Mouse (Mus musculus) left cerebral cortex, adult 18-20 months (tissue): ENCODE data around the gene Lrrc36. TPM values are rescaled to one million over a fixed set of nuclear protein-coding genes. Genes with fewer than 3 reads are reported as not detected.

Experiments used
- DNase-seq, 2 experiments: peaks; one replicate each; pipeline ENCODE4 v3.0.0; 2021 to 2022; ENCODE audit warnings: low spot score in 2 of 2, mixed read lengths in 1 of 2
- total RNA-seq, 2 experiments: library from RNA; stranded (reverse); gene quantifications; 2 replicates each; pipeline ENCODE4 v1.2.3; 2021

Lrrc36 gene
- total RNA-seq, 2 experiments from 2014 or later = 0.19 to 0.42 TPM

DNA sequence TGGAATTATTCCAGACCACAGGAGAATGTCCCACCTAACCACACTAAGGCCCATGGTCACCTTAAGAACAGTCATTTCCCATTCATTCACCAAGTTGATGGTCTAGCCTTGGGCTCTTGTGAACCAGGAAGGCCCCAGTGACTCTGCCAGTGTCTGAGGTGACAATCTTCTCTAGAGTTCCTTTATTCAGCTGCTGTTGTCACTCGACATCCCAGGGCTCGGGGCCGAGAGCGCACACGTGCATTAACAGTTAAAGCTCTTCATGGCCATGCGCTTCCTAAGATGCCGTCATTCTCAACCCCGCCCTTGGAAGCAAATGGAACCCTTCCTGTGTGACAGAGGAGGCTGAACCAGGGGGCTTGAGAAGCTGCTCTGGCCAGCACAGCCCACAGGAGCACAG, 68.8 kb downstream of the Lrrc36 start:
- DNase-seq = no peak

DNA sequence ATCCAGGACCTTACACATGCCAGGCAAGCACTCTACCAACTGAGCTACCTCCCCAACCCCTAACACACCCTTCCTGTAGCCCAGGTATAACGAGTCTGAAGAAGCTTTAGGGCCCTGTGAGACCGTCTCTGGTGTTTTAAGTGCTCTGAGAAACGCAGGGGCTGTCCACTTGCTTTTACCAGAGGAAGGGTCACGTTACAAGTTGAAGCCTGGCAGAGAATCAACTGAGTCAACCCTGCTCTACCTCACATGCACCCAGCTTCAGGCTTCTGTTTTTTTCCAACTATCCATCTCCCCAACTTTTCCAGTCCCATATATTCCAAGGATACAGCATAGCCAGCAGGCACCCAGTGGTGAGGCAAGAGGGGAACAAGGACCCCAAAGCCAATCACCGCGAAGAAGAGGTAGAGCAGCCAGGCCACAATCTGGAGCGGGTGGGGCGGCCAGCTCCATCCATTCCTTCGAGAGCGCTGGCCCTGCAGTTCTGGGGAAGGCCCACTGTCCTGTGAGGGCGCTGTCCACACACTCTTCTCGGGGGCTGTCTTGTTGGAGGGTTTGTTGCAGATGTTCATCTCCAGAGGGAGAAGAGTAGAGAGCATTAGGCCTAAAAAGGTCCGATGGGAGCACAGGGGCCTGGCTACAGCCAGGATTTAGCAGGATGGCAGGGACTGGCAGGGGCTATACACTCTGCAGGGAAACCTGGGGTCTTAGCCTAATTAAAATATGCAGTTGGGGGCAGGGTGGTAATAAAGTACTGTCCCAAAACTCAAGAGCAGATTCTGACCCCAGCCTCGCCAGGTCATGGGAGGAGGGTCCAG, 70.0 kb downstream of the Lrrc36 start:
- DNase-seq = no peak

DNA sequence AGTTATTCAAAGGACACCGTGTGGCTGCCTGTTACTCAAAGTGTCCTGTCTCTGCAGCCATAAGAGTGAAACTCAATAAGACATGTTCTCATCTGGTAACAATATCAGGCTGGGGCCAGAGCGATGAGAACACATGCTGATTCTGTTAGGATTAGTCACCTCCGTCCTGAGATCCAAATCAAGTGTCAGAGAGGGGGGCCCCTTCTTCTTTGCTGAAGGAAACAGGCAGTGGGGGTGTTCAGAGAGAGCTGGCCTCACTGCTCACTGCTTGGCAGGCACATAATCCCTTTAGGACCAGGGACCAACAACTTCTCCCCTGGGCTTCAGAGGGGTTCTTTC, 70.6 kb downstream of the Lrrc36 start:
- DNase-seq = no peak

DNA sequence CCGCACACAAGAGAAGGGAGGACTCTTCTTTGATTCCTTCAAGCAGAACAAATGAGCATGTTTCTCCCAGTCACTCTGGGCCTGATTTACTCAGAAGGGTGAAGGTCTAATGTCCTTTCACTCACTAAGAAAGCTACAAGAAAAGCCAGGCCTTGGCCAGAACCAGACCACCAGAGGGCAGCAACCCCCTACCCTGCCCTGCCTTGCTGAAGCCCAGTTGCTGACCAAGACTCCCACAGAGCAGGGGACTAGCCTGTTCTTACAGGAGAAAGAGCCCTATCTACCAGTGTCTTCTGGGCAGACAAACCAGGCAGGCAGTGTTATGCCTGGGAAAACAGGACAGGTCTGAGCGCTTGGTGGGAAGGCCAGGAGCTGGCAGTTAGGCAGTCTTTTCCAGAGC, 71.0 kb downstream of the Lrrc36 start:
- no peak for DNase-seq

DNA sequence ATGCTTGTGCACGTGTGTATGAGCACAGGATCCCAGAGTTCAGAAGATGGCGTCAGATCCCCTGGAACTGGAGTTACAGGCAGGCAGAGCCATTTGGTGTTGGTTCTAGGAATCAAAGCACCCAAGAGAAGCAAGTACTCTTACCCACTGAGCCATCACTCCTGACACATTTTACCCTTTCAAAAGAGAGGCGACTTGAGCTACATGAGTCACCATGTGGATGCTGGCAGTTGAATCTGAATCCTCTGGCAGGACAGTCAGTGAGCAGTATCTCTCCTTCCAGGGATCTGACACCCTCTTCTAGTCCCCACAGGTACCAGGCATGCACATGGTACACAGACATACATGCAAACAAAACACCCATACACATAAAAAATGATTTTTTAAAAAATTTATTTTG, 74.7 kb downstream of the Lrrc36 start:
- no peak for DNase-seq

DNA sequence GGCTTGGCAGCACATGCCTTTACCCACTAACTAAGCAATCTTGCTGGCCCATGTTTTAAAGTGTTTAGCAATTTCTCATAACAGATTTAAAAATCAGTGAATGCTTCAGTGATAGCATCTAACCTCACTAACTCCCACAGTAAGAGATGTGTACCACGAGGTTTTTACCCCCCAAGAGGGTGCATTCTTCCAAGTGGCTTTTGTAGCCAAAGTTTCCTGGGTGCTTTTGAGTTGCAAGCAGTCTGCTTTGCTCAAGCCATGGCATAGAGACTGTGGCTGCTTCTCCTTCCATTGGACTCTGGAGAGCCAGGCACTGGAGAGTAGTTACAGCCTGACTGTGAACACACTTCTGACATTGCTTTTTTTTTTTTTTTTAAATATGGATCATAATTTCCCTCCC, 75.9 kb downstream of the Lrrc36 start:
- no peak for DNase-seq

DNA sequence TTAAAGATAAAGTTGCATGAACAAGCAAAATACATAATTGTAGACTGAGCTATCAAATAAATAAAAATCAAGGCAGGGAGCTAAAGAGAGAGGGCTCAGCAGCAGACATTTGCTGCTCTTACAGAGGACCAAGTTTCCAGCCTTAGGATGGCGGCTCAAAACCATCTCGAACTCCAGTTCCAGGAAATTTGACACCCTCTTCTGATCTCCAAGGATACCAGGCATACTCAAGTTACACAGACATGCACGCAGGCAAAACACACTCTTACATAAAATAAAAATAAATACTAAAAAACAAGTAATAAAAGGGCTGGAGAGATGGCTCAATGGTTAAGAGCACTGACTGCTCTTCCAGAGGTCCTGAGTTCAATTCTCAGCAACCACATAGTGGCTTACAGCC, 80.1 kb downstream of the Lrrc36 start:
- no peak for DNase-seq

DNA sequence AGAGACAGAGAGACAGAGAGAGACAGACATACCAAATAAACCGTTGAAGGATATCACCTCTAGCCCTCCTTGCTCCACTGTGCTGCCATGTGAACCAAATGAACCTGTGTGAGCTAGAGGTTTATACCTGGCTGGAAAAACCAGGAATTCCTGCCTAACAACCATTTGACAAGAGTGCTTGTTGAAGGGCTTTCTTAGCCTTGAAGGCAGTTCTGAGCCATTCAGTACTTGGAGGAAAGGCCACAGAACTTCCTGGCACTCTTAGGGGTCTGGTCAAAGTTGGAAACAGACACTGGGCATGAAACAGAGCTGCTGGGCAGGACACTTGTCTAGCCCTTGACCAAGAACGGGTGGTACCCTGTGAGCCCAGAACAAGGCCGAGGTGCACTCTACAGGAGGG, 81.2 kb downstream of the Lrrc36 start:
- DNase-seq = no peak

DNA sequence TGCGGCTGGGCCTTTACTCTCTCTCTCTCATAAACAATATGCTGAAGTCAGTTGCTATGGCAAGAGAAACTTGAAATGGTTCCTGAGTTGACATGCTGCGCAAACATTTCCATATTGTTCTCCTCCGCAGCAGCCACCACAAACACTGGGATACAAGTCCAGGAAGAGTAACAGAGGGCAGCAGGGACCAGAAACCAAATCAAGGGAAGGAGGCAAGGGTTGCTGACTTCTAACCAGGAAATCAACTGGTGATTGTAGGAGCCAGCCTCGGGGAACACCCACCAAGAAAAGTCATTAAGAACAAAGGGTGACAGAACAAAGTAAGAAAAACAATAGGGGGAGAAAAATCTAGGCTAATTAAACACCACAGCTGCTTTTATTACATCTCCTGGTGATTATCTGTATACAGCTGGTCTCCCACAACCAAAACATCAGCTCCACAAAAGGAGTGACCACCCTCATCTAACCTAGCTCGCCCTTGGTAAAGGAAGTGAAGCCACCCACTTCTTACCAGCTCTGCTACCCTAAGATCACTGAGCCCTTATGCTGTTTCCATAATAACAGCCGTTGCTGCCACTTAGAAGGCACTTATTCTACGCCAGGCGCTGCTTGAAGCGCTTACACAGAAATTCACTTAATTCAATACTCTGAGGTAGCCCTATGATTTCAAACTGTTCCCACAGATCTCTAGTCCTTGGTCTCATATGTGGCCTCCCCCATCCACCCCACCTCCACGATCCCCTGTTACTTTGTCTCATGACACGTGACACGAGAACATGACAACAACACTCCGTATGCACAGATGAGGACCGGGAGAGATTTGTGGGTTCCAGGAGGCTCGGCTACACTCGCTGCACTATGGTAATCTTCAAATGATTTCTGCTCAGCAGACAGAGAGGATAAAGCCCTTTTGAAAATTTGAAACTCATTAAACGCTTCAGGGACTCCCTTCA, 82.3 kb downstream of the Lrrc36 start:
- no peak for DNase-seq

DNA sequence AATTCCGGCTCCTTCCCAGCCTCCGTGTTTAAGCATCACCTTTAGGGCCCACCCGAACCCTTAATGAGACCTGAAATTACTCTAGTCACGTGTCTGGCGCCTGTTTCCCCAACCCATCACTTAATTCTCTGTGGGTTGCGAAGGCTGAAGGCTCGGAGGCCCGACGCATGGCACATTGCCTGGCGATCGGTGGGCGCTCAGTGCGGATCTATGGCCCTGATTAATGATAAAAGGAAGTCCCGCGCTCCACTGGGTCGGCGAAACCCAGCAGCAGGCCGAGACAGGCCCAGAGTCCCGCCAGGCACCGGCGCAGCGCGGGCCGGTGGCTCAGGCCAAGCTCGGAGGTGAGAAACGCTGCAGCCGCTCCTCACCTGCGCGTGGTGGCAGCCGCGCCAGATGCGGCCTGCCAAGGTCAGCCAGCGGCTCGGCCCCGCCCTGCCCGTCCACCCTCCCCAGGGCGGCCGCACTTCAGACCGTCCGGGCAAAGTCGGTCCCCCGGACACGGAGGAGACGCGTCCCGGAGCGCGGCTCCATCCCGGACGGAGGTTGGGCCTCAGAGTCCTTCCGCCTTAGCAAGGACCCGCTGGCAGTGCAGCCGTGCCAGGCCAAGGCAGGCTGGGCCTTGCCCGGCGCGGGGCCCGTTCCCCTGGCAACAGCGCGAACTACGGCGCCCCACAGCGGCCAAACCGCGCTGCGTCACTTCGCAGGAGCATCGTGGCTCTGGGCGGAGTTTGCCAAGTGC, 83.2 kb downstream of the Lrrc36 start, which contains the start of gene Zdhhc1:
TSS of gene Zdhhc1 (minus strand) at position 464 of the 742 bp plus-strand sequence.
- DNase-seq = peak; percentile 90 to 95

DNA sequence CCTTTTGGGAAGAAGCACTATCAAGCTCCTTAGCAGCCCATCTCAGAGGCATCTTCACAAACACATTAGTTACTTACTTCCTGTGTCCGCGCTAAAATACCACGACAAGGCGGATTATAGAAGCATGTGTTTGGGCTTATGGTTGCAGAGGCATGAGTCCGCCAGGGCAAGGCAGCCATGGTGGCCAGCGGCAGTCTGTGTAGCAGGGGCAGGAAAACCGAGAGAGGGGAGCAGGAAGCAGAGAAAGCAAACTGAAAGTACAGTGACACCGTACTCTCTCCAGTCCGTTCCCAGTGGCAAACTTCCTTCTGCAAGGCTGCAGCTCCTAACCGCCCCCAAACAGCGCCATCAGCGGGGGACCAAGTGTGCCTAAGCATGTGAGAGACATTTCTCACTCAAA, 86.4 kb downstream of the Lrrc36 start:
- no peak for DNase-seq

DNA sequence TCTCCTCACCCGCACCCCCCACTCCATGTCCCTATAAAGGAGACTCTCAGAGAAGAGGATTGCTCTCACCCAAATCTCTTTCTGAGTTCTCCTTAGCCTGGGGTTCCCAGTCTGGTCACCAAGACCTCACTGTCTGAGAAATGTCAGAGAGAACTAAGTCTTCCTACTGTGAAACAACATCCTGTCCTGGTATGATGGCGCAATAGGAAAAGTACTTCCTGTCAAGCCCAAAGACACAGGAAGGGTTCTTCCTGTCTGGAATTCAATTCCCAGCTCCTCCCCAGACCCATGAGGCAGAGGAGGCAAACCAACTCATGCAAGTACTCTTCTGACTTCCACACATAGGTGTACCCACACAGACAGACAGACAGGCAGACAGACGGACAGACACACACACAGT, 91.2 kb downstream of the Lrrc36 start:
- DNase-seq = no peak

DNA sequence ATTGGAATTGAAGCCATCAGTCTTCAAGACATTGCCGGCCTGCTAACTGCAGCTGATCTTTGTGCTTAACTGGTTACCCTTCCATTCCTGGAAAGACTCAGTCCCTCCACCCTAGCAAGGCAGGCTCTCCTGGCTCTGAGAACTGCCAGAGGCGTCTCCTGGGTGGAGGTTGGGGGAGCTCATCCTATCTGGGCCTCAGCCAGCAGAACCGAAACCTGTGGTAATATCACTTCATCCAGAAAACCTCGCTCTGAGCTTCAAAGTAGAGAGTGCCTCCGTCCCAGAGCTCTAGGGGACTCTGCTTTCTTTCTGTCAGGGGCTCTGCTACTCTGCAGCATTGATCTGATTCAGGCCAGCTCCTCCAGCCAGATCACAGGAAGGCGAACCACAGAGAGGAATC, 93.6 kb downstream of the Lrrc36 start:
- no peak for DNase-seq

DNA sequence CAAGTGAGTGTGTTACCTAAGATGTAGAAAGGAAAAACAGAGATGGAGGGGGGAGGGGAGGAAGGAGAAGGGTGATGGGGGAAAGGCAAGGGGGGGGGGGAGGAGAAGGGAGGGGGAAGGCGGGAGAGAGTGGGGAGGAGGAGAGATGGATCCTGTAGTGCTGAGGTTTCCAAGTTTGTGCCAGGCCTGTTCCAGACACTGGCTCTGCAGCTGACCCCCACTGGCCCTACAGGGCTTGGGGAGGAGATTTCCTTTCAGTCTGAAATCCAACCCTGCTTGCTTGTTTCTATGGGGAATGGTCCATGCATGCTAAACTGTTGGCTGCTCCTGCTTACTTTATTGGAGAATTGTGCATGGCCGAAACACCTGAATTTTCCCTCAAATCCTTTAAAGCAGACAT, 95.4 kb downstream of the Lrrc36 start:
- no peak for DNase-seq

DNA sequence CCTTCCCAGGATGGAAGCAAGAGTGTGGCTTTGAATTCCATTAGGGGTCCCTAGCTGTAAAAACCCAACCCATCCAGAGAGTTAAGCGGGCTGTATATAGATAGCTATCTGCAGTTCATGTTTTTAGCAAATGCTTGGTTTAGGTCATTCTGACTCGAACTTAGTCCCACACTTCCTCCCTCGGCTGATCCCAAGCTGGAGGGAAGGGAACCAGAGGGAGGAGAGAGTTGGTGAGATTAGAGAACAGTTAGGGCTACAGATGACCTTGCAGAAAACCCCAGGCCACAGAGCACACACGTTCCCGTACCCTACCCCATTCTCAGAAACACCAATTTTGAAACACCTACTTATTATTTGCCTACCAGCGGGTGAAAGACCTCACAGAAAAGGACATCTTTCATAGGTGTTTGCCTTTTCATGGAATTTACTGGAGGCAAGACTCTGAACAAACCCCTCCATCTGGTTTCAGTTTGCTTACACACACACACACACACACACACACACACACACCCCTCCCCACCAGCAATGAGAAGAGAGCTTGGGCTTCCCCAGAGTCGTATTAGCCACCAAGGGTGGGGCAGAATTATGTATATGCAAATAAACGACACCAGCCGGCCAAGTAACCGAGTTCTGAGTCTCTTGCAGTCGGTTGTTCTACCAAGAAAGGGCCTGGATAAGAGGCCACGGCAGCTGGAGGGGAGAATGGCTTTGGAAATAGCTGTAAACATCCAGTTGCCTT, 96.8 kb downstream of the Lrrc36 start:
- no peak for DNase-seq

Other genes with a start within 250 kb of the Lrrc36 start
- 10 to 100 TPM; 19.4 to 24.7 TPM for gene Cbfb, start 242.9 kb upstream of the Lrrc36 start, total RNA-seq
- gene D230025D16Rik, start 188.4 kb upstream of the Lrrc36 start, total RNA-seq = 10 to 100 TPM; 37.0 to 40.0 TPM
- 1 to 10 TPM; 3.0 to 3.5 TPM for gene B3gnt9, start 158.4 kb upstream of the Lrrc36 start, total RNA-seq
- 1 to 10 TPM; 7.6 to 8.9 TPM for gene Tradd, start 149.0 kb upstream of the Lrrc36 start, total RNA-seq
- 1 to 10 TPM; 1.1 to 1.6 TPM for gene Fbxl8, start 148.9 kb upstream of the Lrrc36 start, total RNA-seq
- gene Hsf4, start 143.8 kb upstream of the Lrrc36 start, total RNA-seq = 10 to 100 TPM; 25.6 to 26.5 TPM
- 10 to 100 TPM in 1 of 2 experiments, 1 to 10 TPM in 1; 9.4 to 10.8 TPM for gene Nol3, start 137.4 kb upstream of the Lrrc36 start, total RNA-seq
- gene 4931428F04Rik, start 123.7 kb upstream of the Lrrc36 start, total RNA-seq = 10 to 100 TPM; 22.3 to 27.9 TPM
- 1 to 10 TPM; 1.6 TPM for gene Exoc3l, start 117.5 kb upstream of the Lrrc36 start, total RNA-seq
- gene E2f4, start 115.9 kb upstream of the Lrrc36 start, total RNA-seq = 10 to 100 TPM; 37.6 to 39.1 TPM
- gene Elmo3, start 108.0 kb upstream of the Lrrc36 start, total RNA-seq = 1 to 10 TPM; 1.4 to 1.8 TPM
- 1 to 10 TPM; 4.5 to 4.8 TPM for gene Lrrc29, start 87.3 kb upstream of the Lrrc36 start, total RNA-seq
- 10 to 100 TPM; 37.1 to 37.4 TPM for gene Tmem208, start 87.2 kb upstream of the Lrrc36 start, total RNA-seq
- gene Fhod1, start 65.6 kb upstream of the Lrrc36 start, total RNA-seq = 1 to 10 TPM; 3.1 to 3.3 TPM
- 10 to 100 TPM; 31.1 to 35.6 TPM for gene Slc9a5, start 64.7 kb upstream of the Lrrc36 start, total RNA-seq
- 1 to 10 TPM; 2.1 to 2.2 TPM for gene Plekhg4, start 40.3 kb upstream of the Lrrc36 start, total RNA-seq
- gene Kctd19, start 69 bp upstream of the Lrrc36 start, total RNA-seq = not detected
- 10 to 100 TPM; 47.0 to 48.3 TPM for gene Tppp3, start 58.0 kb downstream of the Lrrc36 start, total RNA-seq
- gene Zdhhc1, start 83.3 kb downstream of the Lrrc36 start, total RNA-seq = 10 to 100 TPM; 41.8 to 42.5 TPM
- not detected for gene Hsd11b2, start 105.2 kb downstream of the Lrrc36 start, total RNA-seq
- gene Atp6v0d1, start 152.5 kb downstream of the Lrrc36 start, total RNA-seq = 100 to 1,000 TPM; 306 to 326 TPM
- gene Ripor1, start 191.7 kb downstream of the Lrrc36 start, total RNA-seq = 10 to 100 TPM; 70.6 to 84.6 TPM
- 10 to 100 TPM; 68.0 to 68.4 TPM for gene Ctcf, start 223.0 kb downstream of the Lrrc36 start, total RNA-seq
- gene Agrp, start 223.8 kb downstream of the Lrrc36 start, total RNA-seq = not detected